Mouse (Mus musculus) liver, embryonic 13.5 days (tissue): ENCODE results near the gene Camkv. TPM values are rescaled to one million over a fixed set of nuclear protein-coding genes. Genes with fewer than 3 reads are reported as not detected.
A peak's percentile ranks its signal among the peaks of the same experiment; 100 is the strongest.

Experiments used
- ATAC-seq: fragments of 200-750 bp; cut with Nextera tagmentation; 2 replicates; pipeline ENCODE4 v1.8.0; 2017; ENCODE audit warnings: low read depth, mild to moderate bottlenecking, moderate number of reproducible peaks, moderate library complexity
- DNase-seq: peaks from one replicate; pipeline ENCODE4 v3.0.0; 2022
- H3K27ac ChIP-seq: fragments of 300-500 bp; sonication (generic); 2 replicates; pipeline ENCODE4 v1.5.1; 2015; ENCODE audit warnings: moderate library complexity, mild to moderate bottlenecking, inconsistent platforms
- H3K27me3 ChIP-seq: fragments of 300-500 bp; sonication (generic); 2 replicates; pipeline ENCODE4 v1.6.1; 2015; ENCODE audit warnings: mild to moderate bottlenecking, inconsistent platforms
- H3K36me3 ChIP-seq: fragments of 300-500 bp; sonication (generic); 2 replicates; pipeline ENCODE4 v1.6.1; 2015; ENCODE audit warnings: mild to moderate bottlenecking, inconsistent platforms
- H3K4me1 ChIP-seq: fragments of 300-500 bp; sonication (generic); replicated peaks from 2 replicates; pipeline ENCODE4 v1.6.1; 2015; ENCODE audit warnings: inconsistent platforms
- H3K4me2 ChIP-seq: fragments of 300-500 bp; sonication (generic); 2 replicates; pipeline ENCODE4 v1.6.1; 2015; ENCODE audit warnings: inconsistent platforms, mild to moderate bottlenecking, moderate library complexity
- H3K4me3 ChIP-seq: fragments of 300-500 bp; sonication (generic); replicated peaks from 2 replicates; pipeline ENCODE4 v1.5.1; 2015; ENCODE audit warnings: mild to moderate bottlenecking, inconsistent platforms
- H3K9ac ChIP-seq: fragments of 300-500 bp; sonication (generic); 2 replicates; pipeline ENCODE4 v1.6.1; 2015; ENCODE audit warnings: mild to moderate bottlenecking, inconsistent platforms
- H3K9me3 ChIP-seq: fragments of 300-500 bp; sonication (generic); replicated peaks from 2 replicates; pipeline ENCODE4 v1.6.1; 2016; ENCODE audit warnings: inconsistent platforms
- WGBS: fragments of 180-500 bp; shearing (Covaris S2); methylation state at CpG from one replicate; pipeline ENCODE4 v1.1.7; 2015; ENCODE audit not compliant: insufficient replicate concordance; 5-methylcytosine and 5-hydroxymethylcytosine counted together
- polyA plus RNA-seq: library from polyadenylated mRNA; unstranded; fragments of >200 nt; fragmentation: Nextera tagmentation; extraction: Ambion mirVana; gene quantifications from 2 replicates; pipeline ENCODE4 v1.2.1, GENCODE M21; 2015

The Camkv gene
- 0.13 and 0.28 TPM in 2 replicates for polyA plus RNA-seq

DNA sequence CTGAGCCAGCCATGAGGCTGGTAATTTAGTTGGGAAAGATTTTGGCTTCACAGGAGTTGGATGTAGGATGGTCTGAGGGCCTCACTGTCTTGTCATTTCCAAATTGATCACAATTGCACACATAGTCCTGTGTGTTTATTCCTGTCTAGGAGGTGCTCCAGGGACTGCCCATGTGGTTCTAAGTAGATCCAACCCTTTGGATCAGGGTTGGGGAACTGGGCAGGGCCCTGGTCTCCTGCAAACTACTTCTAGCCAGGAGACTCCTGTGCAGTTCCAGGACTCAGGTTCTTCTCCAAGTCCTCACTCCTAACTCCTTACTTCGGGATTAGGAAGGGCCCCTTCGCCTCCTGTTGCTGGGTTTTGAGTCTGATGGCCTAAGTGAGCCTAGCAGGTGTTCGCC, at the start of gene Camkv:
Gene Camkv (plus strand): TSS at position 301 of the 400 bp plus-strand sequence.
- peak within 1 kb of the TSS; percentile 63 for H3K4me2 ChIP-seq
- no peak for ATAC-seq
- H3K4me3 ChIP-seq, result peak within 1 kb of the TSS; percentile 48
- H3K4me1 ChIP-seq, result peaks cover 11% of the 10 kb centered on the region
- no peaks in the 10 kb centered on the region for H3K9me3 ChIP-seq
- DNase-seq, result no peak
- no peaks in the 10 kb centered on the region for H3K36me3 ChIP-seq
- H3K27ac ChIP-seq, result no peak within 1 kb of the TSS
- WGBS, result 38% methylated on average over 3 of the region's 3 CpGs
- peaks cover 84% of the 10 kb centered on the region for H3K27me3 ChIP-seq
- peak within 1 kb of the TSS; percentile 26; the same call in 1 of the 2 replicates for H3K9ac ChIP-seq

DNA sequence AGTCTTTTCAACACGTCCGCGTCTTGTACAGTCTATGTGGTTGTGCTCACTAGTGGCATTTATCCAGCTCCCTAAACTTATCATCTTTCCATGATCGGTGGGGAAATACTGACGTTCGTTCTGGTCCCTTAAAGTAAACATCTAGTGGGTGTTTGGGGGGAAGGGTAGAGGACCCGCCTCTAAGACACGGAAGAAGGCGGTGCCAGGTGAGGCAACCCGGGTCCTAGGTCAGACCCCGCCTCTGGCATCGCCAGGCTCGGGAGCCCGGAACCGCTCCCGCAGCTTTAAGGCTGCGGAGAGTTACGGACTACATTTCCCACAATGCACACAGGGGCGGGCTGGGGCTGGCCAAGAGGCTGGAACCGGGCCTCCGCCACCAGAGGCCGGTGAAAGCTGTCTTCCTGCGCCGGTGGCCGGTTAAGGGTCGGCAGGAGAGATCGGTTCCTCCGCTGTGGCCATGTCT, 47.6 kb upstream of the Camkv start, which contains the start of gene Mon1a:
Gene Mon1a (plus strand): TSS at position 348 of the 463 bp plus-strand sequence.
- ATAC-seq, result peak; percentile 97
- peak; percentile 85 for DNase-seq
- peak within 1 kb of the TSS; percentile 75 for H3K4me3 ChIP-seq
- H3K36me3 ChIP-seq, result no peaks in the 10 kb centered on the region
- peak within 1 kb of the TSS; percentile 92 for H3K4me2 ChIP-seq
- H3K4me1 ChIP-seq, result peaks cover 22% of the 10 kb centered on the region
- 0 out of 2 replicates have a peak, but pooled peaks cover 10% of the 10 kb centered on the region for H3K27me3 ChIP-seq
- WGBS, result under 1% methylated on average over 28 of the region's 28 CpGs
- H3K9ac ChIP-seq, result peak within 1 kb of the TSS; percentile 82
- H3K27ac ChIP-seq, result peak within 1 kb of the TSS; percentile 54
- no peaks in the 10 kb centered on the region for H3K9me3 ChIP-seq

DNA sequence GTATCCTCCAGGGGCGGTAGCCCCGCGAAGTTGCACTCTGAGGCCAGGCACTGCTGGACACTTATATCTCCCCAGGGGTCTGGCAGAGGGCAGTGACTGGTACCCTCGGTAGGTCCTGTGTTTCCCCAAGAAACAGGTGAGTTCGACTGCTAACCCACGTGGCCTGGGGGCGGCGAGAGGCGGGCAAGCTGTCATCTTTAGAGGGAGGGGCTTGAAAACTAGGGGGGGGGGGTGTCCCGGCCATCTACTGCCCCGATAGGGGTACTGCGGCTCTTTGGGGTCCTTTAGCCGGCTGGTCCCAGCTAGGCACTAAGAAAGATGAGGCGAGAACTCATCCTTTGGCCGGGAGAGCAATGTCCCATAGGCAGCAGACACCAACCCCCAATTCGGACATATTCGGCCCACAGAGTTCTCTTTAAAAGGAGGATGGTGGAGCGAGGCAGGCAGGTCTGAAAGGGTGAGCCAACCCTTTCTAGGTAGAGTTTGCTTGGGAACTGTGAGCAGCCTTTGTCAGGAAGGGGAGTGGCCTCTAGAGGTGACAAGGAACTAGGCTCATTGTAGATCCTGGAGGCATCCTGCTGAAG, 47.1 kb upstream of the Camkv start:
- Histone ChIP-seq H3K9ac (peak overlapping the region; percentile 82), H3K27ac (peak overlapping the region; percentile 54), H3K4me3 (peak overlapping the region; percentile 75), H3K4me1 (peaks cover 22% of the 10 kb centered on the region), H3K27me3 (0 out of 2 replicates have a peak, but pooled peaks cover 10% of the 10 kb centered on the region), H3K4me2 (peak overlapping the region; percentile 92), H3K36me3 (no peaks in the 10 kb centered on the region), H3K9me3 (no peaks in the 10 kb centered on the region)
- DNase-seq (no peak), ATAC-seq (peak; percentile 69)
- WGBS, result under 1% methylated on average over 18 of the region's 18 CpGs

DNA sequence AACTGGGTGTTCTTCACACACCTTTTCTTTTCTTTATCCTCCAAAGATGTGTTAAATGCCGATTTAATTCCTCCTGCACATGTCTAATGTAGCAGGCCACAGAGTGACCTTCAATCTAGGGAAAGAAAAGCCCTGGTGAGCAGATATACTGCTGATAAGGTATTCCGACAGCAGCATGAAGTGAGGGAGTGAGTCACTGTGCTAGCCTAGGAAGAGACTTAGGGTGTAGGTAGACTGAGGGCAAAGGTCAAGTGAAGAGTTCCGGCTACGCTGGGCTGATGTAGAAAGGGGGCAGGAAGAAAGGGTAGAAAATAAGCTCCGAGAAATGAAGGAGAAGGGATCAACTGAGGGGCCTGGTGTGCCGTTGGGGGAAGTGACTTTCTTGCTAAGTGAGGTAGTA, 45.2 kb upstream of the Camkv start:
- no peak overlapping the region for H3K27ac ChIP-seq
- no peak overlapping the region for H3K4me2 ChIP-seq
- no peaks in the 10 kb centered on the region for H3K36me3 ChIP-seq
- H3K9me3 ChIP-seq, result no peaks in the 10 kb centered on the region
- H3K27me3 ChIP-seq, result 0 out of 2 replicates have a peak, but pooled peaks cover 10% of the 10 kb centered on the region
- H3K9ac ChIP-seq, result no peak overlapping the region
- 73% methylated on average over 6 of the region's 6 CpGs for WGBS
- DNase-seq, result no peak
- H3K4me3 ChIP-seq, result no peak overlapping the region
- no peak for ATAC-seq
- H3K4me1 ChIP-seq, result peaks cover 22% of the 10 kb centered on the region

DNA sequence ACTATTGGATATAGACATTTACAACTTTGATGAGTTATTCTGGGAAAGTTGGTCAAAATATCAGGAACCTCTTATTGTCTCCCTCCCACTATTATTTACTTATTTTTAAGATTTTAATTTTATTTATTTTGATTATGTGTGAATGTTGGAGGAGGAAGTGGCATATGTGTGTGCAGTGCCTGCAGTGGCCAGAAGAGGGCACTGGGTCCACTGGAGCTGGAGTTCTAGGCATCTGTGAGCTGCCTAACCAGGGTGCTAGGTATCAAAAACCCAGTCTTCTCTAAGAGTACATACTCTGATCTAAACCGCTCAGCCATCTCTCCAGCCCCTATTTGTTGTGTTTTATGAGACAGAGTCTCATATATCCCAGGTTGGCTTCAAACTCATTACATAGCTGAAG, 44.5 kb upstream of the Camkv start:
- no peak overlapping the region for H3K9ac ChIP-seq
- H3K36me3 ChIP-seq, result no peaks in the 10 kb centered on the region
- no peak overlapping the region for H3K4me2 ChIP-seq
- 84% methylated on average over 1 of the region's 1 CpGs for WGBS
- H3K9me3 ChIP-seq, result no peaks in the 10 kb centered on the region
- no peak overlapping the region for H3K4me3 ChIP-seq
- H3K4me1 ChIP-seq, result peaks cover 25% of the 10 kb centered on the region
- no peak for DNase-seq
- no peak for ATAC-seq
- H3K27ac ChIP-seq, result no peak overlapping the region
- 0 out of 2 replicates have a peak, but pooled peaks cover 9% of the 10 kb centered on the region for H3K27me3 ChIP-seq

DNA sequence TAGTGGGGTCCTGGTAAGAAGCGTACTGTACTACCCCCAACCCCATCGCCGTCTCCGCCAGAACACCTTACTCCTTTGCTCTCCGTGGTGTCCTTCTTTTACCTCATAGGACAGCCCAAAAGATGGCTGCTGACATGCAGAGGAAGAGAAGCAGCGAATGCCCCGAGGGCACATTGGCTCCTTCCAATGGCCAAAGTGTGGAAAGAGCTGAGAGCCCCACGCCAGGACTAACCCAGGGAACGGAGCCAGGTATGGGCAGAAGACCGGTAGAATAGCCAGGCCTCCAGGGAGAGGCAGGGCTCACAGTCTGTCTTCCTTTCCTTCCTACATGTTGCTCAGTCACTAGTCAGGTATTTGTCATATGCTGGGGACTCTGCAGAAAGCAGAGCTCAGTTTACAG, 36.9 kb upstream of the Camkv start:
- Histone ChIP-seq H3K4me2 (no peak overlapping the region), H3K27ac (no peak overlapping the region), H3K36me3 (no peaks in the 10 kb centered on the region), H3K9ac (no peak overlapping the region), H3K4me1 (peaks cover 13% of the 10 kb centered on the region), H3K4me3 (no peak overlapping the region), H3K9me3 (no peaks in the 10 kb centered on the region), H3K27me3 (peaks cover 15% of the 10 kb centered on the region)
- ATAC-seq, result no peak
- DNase-seq, result no peak
- 80% methylated on average over 10 of the region's 10 CpGs for WGBS

DNA sequence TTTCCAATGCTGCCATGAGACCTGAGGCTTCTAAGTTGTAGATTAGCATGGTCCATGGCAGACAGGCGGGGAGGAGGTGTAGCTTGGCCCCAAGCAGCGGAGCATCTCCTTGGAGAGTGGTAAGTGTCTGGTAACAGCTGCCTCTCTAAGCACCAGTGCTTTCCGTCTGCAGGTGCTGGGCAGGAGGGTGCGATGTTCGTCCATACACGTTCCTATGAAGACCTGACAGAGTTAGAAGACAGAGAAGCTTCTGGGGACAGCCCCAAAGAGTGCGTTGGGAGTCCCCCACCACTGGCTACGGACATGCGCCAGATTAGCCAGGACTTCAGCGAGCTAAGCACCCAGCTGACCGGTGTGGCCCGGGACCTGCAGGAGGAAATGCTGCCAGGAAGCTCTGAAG, 35.6 kb upstream of the Camkv start:
- H3K9ac ChIP-seq, result no peak overlapping the region
- ATAC-seq (no peak), DNase-seq (no peak)
- H3K36me3 ChIP-seq, result no peaks in the 10 kb centered on the region
- 65% methylated on average over 12 of the region's 12 CpGs for WGBS
- H3K4me2 ChIP-seq, result no peak overlapping the region
- no peak overlapping the region for H3K27ac ChIP-seq
- peaks cover 14% of the 10 kb centered on the region for H3K4me1 ChIP-seq
- H3K9me3 ChIP-seq, result no peaks in the 10 kb centered on the region
- H3K27me3 ChIP-seq, result peaks cover 15% of the 10 kb centered on the region
- H3K4me3 ChIP-seq, result no peak overlapping the region

DNA sequence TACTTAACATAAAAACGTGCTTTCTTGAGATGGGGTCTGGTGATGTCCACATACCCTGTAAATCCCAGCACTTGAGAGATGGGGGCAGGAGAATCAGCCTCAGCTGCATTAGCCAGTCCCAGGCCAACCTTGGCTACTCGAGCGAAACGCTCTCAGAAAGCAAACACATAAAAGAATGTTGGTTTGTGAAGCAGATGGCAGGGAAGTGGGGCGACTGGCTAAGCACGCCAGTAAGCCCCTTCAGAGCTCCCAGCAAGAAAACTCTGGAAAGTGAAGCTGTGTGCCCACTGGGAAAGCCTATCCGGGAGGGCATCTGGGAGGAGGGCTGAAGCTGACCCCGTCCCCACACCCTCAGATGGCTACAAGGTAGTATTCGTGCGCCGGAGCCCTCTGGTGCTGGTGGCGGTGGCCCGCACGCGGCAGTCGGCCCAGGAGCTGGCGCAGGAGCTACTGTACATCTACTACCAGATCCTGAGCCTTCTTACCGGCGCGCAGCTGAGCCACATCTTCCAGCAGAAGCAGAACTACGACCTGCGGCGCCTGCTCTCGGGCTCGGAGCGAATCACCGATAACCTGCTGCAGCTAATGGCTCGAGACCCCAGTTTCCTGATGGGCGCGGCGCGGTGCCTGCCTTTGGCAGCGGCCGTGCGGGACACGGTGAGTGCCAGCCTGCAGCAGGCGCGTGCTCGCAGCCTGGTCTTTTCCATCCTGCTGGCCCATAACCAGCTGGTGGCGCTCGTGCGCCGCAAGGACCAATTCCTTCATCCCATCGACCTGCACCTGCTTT, 34.4 kb upstream of the Camkv start:
- H3K4me3 ChIP-seq, result peak overlapping the region; percentile 27
- 19% methylated on average over 44 of the region's 44 CpGs for WGBS
- no peak for ATAC-seq
- no peaks in the 10 kb centered on the region for H3K9me3 ChIP-seq
- H3K36me3 ChIP-seq, result no peaks in the 10 kb centered on the region
- peak overlapping the region; percentile 24 for H3K9ac ChIP-seq
- peaks cover 15% of the 10 kb centered on the region for H3K27me3 ChIP-seq
- H3K27ac ChIP-seq, result no peak overlapping the region
- H3K4me2 ChIP-seq, result peak overlapping the region; percentile 61
- DNase-seq, result peak; percentile 37
- peaks cover 21% of the 10 kb centered on the region for H3K4me1 ChIP-seq

DNA sequence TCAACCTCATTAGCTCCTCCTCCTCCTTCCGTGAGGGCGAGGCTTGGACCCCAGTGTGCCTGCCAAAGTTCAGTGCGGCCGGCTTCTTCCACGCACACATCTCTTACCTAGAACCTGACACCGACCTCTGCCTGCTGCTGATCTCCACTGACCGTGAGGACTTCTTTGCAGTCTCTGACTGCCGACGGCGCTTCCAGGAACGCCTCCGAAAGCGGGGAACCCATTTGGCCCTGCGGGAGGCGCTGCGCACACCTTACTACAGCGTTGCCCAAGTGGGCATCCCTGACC, 33.9 kb upstream of the Camkv start:
- 43% methylated on average over 17 of the region's 17 CpGs for WGBS
- DNase-seq, result no peak
- H3K4me2 ChIP-seq, result peak overlapping the region; percentile 61

DNA sequence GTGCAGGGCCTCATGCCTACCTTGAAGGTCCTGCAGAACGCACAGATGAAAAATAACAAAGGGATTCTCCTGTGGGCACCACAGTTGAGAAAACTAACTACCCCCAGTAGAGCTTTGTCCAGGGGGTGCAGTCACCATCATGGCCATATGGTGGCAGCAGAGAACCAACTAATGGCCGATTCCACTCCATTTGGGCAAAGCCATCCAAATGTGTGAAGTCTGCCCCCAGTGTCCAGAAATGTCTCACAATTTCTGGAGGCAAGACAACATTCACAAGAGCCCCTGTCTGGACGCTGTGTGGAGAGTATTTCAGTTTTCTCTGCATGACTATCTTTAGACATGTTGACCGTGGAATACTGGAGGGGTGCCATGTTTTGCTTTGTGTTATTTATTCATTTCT, 30.7 kb upstream of the Camkv start:
- Histone ChIP-seq H3K4me2 (no peak overlapping the region), H3K27me3 (peaks cover 26% of the 10 kb centered on the region), H3K36me3 (no peaks in the 10 kb centered on the region), H3K4me1 (peaks cover 55% of the 10 kb centered on the region), H3K27ac (no peak overlapping the region), H3K9ac (no peak overlapping the region), H3K4me3 (no peak overlapping the region), H3K9me3 (no peaks in the 10 kb centered on the region)
- ATAC-seq (no peak), DNase-seq (peak; percentile 79)
- WGBS, result 2% methylated on average over 4 of the region's 4 CpGs

More for the DNA sequence above, 33.9 kb upstream of the Camkv start:
- ATAC-seq, result no peak
- no peaks in the 10 kb centered on the region for H3K9me3 ChIP-seq
- no peaks in the 10 kb centered on the region for H3K36me3 ChIP-seq
- no peak overlapping the region for H3K27ac ChIP-seq
- peaks cover 26% of the 10 kb centered on the region for H3K4me1 ChIP-seq
- H3K27me3 ChIP-seq, result peaks cover 15% of the 10 kb centered on the region
- no peak overlapping the region for H3K9ac ChIP-seq
- peak overlapping the region; percentile 27 for H3K4me3 ChIP-seq

DNA sequence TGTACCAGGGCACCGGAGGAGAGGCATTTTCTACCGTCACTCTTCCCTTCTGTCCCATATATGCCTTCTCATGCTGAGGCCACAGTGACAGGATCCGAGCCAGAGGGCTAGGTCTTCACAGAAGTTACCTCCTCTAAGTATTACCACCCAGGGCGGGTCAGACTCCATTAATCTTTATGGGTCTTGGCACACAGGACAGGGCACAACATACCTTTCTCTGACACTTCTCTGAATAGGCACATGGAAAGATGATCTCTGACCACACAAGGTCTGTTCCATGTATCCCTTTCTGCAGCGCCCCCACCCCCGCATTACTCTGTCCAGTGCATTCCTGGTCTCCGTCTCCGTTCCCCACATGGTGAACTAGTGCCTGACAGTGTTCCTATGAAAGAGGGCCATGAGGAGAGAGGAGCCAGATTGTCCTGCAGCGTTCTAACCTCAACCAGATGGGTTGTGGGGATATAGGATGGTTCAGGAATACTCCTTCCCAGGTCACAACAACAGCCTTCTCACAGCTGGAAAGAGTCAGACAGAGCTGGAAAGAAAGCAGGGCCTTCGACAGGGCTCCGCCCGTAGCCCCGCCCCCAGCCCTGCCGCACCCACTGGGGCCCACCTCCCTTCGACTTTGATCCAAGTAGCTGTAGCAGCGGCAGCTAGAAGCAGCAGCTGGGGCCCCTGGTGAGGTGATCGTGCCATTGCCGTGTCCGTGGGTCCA, 29.1 kb upstream of the Camkv start, which contains the start of gene Mst1r:
Gene Mst1r (plus strand): TSS at position 622 of the 715 bp plus-strand sequence.
- Histone ChIP-seq H3K9ac (peak within 1 kb of the TSS; percentile 61), H3K36me3 (no peaks in the 10 kb centered on the region), H3K4me1 (peaks cover 48% of the 10 kb centered on the region), H3K9me3 (no peaks in the 10 kb centered on the region), H3K4me3 (peak within 1 kb of the TSS; percentile 50), H3K27me3 (peaks cover 19% of the 10 kb centered on the region), H3K4me2 (peak within 1 kb of the TSS; percentile 71), H3K27ac (no peak within 1 kb of the TSS)
- ATAC-seq (peak; percentile 76), DNase-seq (peak; percentile 76)
- WGBS, result 27% methylated on average over 19 of the region's 19 CpGs
